Mouse (Mus musculus) layer of hippocampus, postnatal 36 days (tissue): ENCODE data around the gene Farp1. TPM values are rescaled to one million over a fixed set of nuclear protein-coding genes. Genes with fewer than 3 reads are reported as not detected.
"Not testable (repeated sequence)": the region's sequence is repeated elsewhere in the genome, so short reads cannot be mapped to it uniquely, and the experiment has no call there.

Source experiments
- DNase-seq, 2 experiments: peaks; one replicate each; pipeline ENCODE4 v3.0.0; 2022
- total RNA-seq, 2 experiments: library from RNA; stranded (reverse); gene quantifications; 2 replicates each; pipeline ENCODE4 v1.2.3; 2021

Farp1 gene
- total RNA-seq, 2 experiments from 2014 or later, result 91.6 to 115 TPM

- DNase-seq, result no peak
Measured at GRCm38 (mm10) chr14:121183414-121184130, 148.6 kb downstream of the Farp1 start.

GRCm38 (mm10) chr14:121184351-121184750 lies 149.4 kb downstream of the Farp1 start:
- DNase-seq, result no peak

- no peak for DNase-seq
Measured at GRCm38 (mm10) chr14:121186402-121186894, 151.4 kb downstream of the Farp1 start.

GRCm38 (mm10) chr14:121189840-121190239 lies 154.8 kb downstream of the Farp1 start:
- not testable (repeated sequence) for DNase-seq

- DNase-seq, result no peak
Measured at GRCm38 (mm10) chr14:121190386-121190785, 155.4 kb downstream of the Farp1 start.

GRCm38 (mm10) chr14:121191739-121192138 lies 156.7 kb downstream of the Farp1 start:
- no peak for DNase-seq

GRCm38 (mm10) chr14:121192394-121192793 lies 157.4 kb downstream of the Farp1 start:
- no peak for DNase-seq

- no peak for DNase-seq
Measured at GRCm38 (mm10) chr14:121193981-121194380, 159.0 kb downstream of the Farp1 start.

GRCm38 (mm10) chr14:121198915-121199572 lies 164.0 kb downstream of the Farp1 start:
- peak; percentile 46 for DNase-seq

- no peak for DNase-seq
Measured at GRCm38 (mm10) chr14:121199789-121200188, 164.8 kb downstream of the Farp1 start.

GRCm38 (mm10) chr14:121200353-121200752 lies 165.4 kb downstream of the Farp1 start:
- DNase-seq, result no peak

- DNase-seq, result no peak
Measured at GRCm38 (mm10) chr14:121201178-121201577, 166.2 kb downstream of the Farp1 start.

- no peak for DNase-seq
Measured at GRCm38 (mm10) chr14:121205459-121205858, 170.5 kb downstream of the Farp1 start.

- DNase-seq, result no peak
Measured at GRCm38 (mm10) chr14:121207441-121208158, 172.6 kb downstream of the Farp1 start.

GRCm38 (mm10) chr14:121208159-121208515 lies 173.1 kb downstream of the Farp1 start:
- no peak for DNase-seq

GRCm38 (mm10) chr14:121210318-121210717 lies 175.3 kb downstream of the Farp1 start:
- DNase-seq, result no peak

GRCm38 (mm10) chr14:121213650-121214049 lies 178.7 kb downstream of the Farp1 start:
- DNase-seq, result no peak

GRCm38 (mm10) chr14:121214636-121215257 lies 179.7 kb downstream of the Farp1 start:
- no peak for DNase-seq

- DNase-seq, result no peak
Measured at GRCm38 (mm10) chr14:121215817-121216216, 180.8 kb downstream of the Farp1 start.

GRCm38 (mm10) chr14:121216672-121217071 lies 181.7 kb downstream of the Farp1 start:
- no peak for DNase-seq

- DNase-seq, result no peak
Measured at GRCm38 (mm10) chr14:121218620-121219019, 183.6 kb downstream of the Farp1 start.

GRCm38 (mm10) chr14:121219226-121220039 lies 184.4 kb downstream of the Farp1 start:
- no peak for DNase-seq
